Mouse (Mus musculus) large intestine, adult 2 months (tissue): ENCODE data around the gene Gm21738. TPM values are rescaled to one million over a fixed set of nuclear protein-coding genes. Genes with fewer than 3 reads are reported as not detected.
"Not testable (repeated sequence)": the region's sequence is repeated elsewhere in the genome, so short reads cannot be mapped to it uniquely, and the experiment has no call there.

ENCODE experiments used
- DNase-seq: peaks from one replicate; pipeline ENCODE4 v3.0.0-alpha.2; 2012; ENCODE audit warnings: low read depth, low spot score
- WGBS: fragments of 180-500 bp; shearing (Covaris S2); methylation state at CpG from one replicate; pipeline ENCODE4 v1.1.7; 2018; 5-methylcytosine and 5-hydroxymethylcytosine counted together
- polyA plus RNA-seq: library from polyadenylated mRNA; depleted of rRNA; stranded (reverse); fragments of >200 nt; gene quantifications from 2 replicates; pipeline ENCODE4 v1.2.3, GENCODE M21; 2012; rRNA removed

The Gm21738 gene
- polyA plus RNA-seq, result 0.19 TPM in 1 of 2 replicates, not detected in the other

GRCm38 (mm10) chr14:19418830-19419229 is at the start of gene Gm21738:
TSS of gene Gm21738 (minus strand) at chr14:19418930.
- DNase-seq, result not testable (repeated sequence)
- 77% methylated on average over 7 of the region's 7 CpGs for WGBS

GRCm38 (mm10) chr14:19383741-19384140 is 35.0 kb downstream of the Gm21738 start:
- 78% methylated on average over 7 of the region's 7 CpGs for WGBS
- DNase-seq, result not testable (repeated sequence)

Other genes starting within 250 kb of the Gm21738 start
- not detected in 2 replicates for gene Gm2244, start 131.0 kb upstream of the Gm21738 start, polyA plus RNA-seq
- gene Gm2237, start 166.2 kb upstream of the Gm21738 start, polyA plus RNA-seq, result 0.34 and 0.50 TPM in 2 replicates
- gene Gm5458, start 183.7 kb upstream of the Gm21738 start, polyA plus RNA-seq, result not detected in 2 replicates